Mouse (Mus musculus) heart, postnatal 0 days (tissue): ENCODE data around the gene Paics. TPM values are rescaled to one million over a fixed set of nuclear protein-coding genes. Genes with fewer than 3 reads are reported as not detected.

ENCODE experiments used
- ATAC-seq: fragments of 200-750 bp; cut with Nextera tagmentation; 2 replicates; pipeline ENCODE4 v1.8.0; 2017; ENCODE audit warnings: low read depth, moderate number of reproducible peaks, moderate library complexity; ENCODE audit not compliant: insufficient read depth
- DNase-seq: peaks from one replicate; pipeline ENCODE4 v3.0.0-alpha.2; 2016; ENCODE audit warnings: low spot score
- H3K27ac ChIP-seq: fragments of 300-500 bp; sonication (generic); 2 replicates; pipeline ENCODE4 v1.5.1; 2014; ENCODE audit warnings: low read depth, mild to moderate bottlenecking
- H3K27me3 ChIP-seq: fragments of 300-500 bp; sonication (generic); 2 replicates; pipeline ENCODE4 v1.6.1; 2014; ENCODE audit warnings: low read length, mixed read lengths; ENCODE audit not compliant: control insufficient read depth, insufficient read depth
- H3K36me3 ChIP-seq: fragments of 300-500 bp; sonication (generic); replicated peaks from 2 replicates; pipeline ENCODE4 v1.6.1; 2014; ENCODE audit warnings: low read length, mixed read lengths; ENCODE audit not compliant: control insufficient read depth, insufficient read depth
- H3K4me1 ChIP-seq: fragments of 300-500 bp; sonication (generic); 2 replicates; pipeline ENCODE4 v1.6.1; 2014; ENCODE audit warnings: antibody characterized with exemption; ENCODE audit not compliant: control insufficient read depth, insufficient read depth
- H3K4me2 ChIP-seq: fragments of 300-500 bp; sonication (generic); 2 replicates; pipeline ENCODE4 v1.6.1; 2014; ENCODE audit warnings: low read depth, mild to moderate bottlenecking, low read length, moderate library complexity
- H3K4me3 ChIP-seq: fragments of 300-500 bp; sonication (generic); 2 replicates; pipeline ENCODE4 v1.5.1; 2014; ENCODE audit warnings: low read depth, low read length
- H3K9ac ChIP-seq: fragments of 300-500 bp; sonication (generic); replicated peaks from 2 replicates; pipeline ENCODE4 v1.6.1; 2014; ENCODE audit warnings: low read depth, low read length, mixed read lengths
- H3K9me3 ChIP-seq: fragments of 300-500 bp; sonication (generic); replicated peaks from 2 replicates; pipeline ENCODE4 v1.6.1; 2016; ENCODE audit warnings: low read length; ENCODE audit not compliant: control insufficient read depth
- CTCF ChIP-seq: IDR thresholded peaks from 2 replicates; pipeline ENCODE4 v1.5.1; 2016; ENCODE audit warnings: antibody characterized with exemption, control low read depth, low read depth
- EP300 ChIP-seq: IDR thresholded peaks from 2 replicates; pipeline ENCODE4 v1.6.1; 2016; ENCODE audit warnings: antibody characterized with exemption, low read depth
- WGBS: fragments of 180-500 bp; shearing (Covaris S2); extraction: QIAGEN DNeasy Blood & Tissue Kit; methylation state at CpG from one replicate; pipeline ENCODE4 v1.1.7; 2014; 5-methylcytosine and 5-hydroxymethylcytosine counted together
- polyA plus RNA-seq: library from polyadenylated mRNA; unstranded; fragments of >200 nt; fragmentation: Nextera tagmentation; extraction: Ambion mirVana; gene quantifications from 2 replicates; pipeline ENCODE4 v1.2.1, GENCODE M21; 2015
- total RNA-seq: library from RNA; depleted of rRNA; stranded (reverse); fragments of >200 nt; gene quantifications from 2 replicates; pipeline ENCODE4 v1.2.3, GENCODE M21; 2014; ENCODE audit warnings: low replicate concordance

Gene Paics
- total and polyA plus RNA-seq, 2 experiments from 2014 or later = 168 to 173 TPM

DNA sequence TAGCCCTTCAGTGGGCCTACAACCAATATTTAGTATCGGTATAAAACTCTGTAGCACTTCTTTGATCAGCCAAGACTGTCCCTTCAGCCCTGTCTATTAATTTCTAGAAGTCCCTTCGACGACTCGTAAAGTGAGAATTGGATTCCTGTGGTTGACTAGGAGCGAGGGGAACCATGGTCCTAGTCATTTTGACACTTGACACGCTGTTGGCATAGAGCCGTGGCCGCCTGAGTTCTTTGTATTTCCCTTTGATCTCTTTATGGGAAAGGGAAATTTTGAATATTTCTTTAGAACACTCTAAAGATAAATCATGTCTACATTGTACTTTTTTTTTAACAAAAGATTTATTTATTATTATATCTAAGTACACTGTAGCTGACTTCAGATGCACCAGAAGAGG, 24.6 kb downstream of the Paics start:
- Histone ChIP-seq H3K27me3 (no peaks in the 10 kb centered on the region), H3K36me3 (peaks cover 40% of the 10 kb centered on the region), H3K4me1 (peaks cover 11% of the 10 kb centered on the region), H3K27ac (no peak overlapping the region), H3K9me3 (no peaks in the 10 kb centered on the region), H3K4me2 (peak overlapping the region; percentile 93), H3K4me3 (peak overlapping the region; percentile 89), H3K9ac (0 out of 2 replicates have a peak overlapping the region, but pooled peaks have one; percentile 87)
- DNase-seq (no peak), ATAC-seq (no peak)
- TF ChIP-seq EP300 = no peak
- no peak for TF ChIP-seq CTCF
- 80% methylated on average over 8 of the region's 8 CpGs for WGBS

DNA sequence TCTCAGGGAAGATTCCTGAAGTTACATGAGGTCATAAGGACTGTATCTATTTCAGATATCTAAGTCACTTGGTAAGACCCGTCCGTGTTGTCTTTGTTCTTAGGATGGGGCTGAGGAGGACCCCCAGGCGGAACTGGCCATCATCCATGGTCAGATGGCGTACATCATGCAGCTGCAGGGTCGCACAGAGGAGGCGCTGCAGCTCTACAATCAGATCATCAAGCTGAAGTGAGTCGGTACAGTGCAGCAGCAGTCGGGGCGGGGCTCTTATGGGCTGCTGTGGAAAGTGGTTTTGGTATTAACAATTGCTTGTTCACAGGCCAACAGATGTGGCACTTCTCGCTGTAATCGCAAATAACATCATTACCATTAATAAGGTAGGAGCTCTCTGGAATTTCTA, 32.9 kb downstream of the Paics start:
- TF ChIP-seq EP300 = no peak
- TF ChIP-seq CTCF = no peak
- no peak for ATAC-seq

DNA sequence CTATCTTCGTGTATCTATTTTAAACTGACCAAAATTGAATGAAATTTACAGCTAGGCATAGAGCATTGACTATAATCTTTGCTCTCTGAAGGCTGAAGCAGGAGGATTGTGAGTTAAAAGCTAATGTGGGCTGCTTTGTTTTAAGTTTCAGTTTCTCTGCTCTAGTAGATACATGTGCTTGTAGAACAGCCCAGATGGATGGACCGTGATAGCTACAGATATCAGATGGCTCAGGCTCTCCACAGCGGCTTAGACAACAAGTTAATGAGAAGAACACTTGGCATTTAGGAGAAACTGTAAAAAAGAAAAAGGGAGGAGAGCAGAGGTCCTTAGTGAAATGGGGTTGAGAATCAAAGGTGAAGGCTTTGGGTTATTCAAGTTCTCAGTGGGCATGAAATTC, 39.7 kb downstream of the Paics start:
- TF ChIP-seq EP300 = no peak
- Histone ChIP-seq H3K9me3 (no peaks in the 10 kb centered on the region), H3K36me3 (peaks cover 82% of the 10 kb centered on the region), H3K4me3 (no peak overlapping the region), H3K27ac (no peak overlapping the region), H3K9ac (no peak overlapping the region), H3K4me2 (no peak overlapping the region), H3K4me1 (no peaks in the 10 kb centered on the region), H3K27me3 (no peaks in the 10 kb centered on the region)
- DNase-seq (no peak), ATAC-seq (no peak)
- WGBS = 89% methylated on average over 3 of the region's 3 CpGs

More for the DNA sequence above, 32.9 kb downstream of the Paics start:
- no peaks in the 10 kb centered on the region for H3K4me1 ChIP-seq
- DNase-seq = no peak
- no peak overlapping the region for H3K4me3 ChIP-seq
- H3K27me3 ChIP-seq = no peaks in the 10 kb centered on the region
- H3K9ac ChIP-seq = no peak overlapping the region
- 88% methylated on average over 11 of the region's 11 CpGs for WGBS
- no peaks in the 10 kb centered on the region for H3K9me3 ChIP-seq
- no peak overlapping the region for H3K27ac ChIP-seq
- H3K4me2 ChIP-seq = no peak overlapping the region
- H3K36me3 ChIP-seq = peaks cover 83% of the 10 kb centered on the region

DNA sequence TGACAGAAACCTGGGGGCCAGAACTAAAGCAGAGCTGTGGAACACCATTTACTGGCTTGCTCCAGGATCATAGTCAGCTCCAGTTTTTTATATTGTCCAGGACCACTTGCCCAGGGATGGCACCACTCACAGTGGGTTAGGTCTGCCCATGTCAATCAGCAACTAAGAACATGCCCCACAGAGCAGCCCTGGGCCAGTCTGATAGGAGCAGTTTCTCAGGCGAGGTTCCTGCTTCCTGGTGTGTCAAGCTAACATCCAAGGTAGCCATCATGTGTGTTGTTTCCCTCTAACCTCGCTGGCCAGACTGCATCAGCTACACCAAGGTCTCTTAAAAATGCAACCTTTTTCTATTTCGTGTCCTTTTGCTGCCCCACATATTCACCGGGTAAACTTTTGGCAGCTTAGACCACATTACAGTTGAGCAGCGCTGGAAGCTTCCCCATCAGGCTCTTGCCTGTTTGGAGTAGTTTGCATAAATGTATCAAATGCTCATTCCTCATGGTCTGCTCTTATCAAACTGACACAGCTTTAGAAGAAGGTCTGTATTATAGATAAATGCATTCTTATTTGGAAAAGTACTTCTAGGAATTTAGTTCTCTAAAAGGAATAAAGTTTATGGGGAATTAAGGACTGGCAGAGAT, 42.2 kb downstream of the Paics start:
- no peak for DNase-seq
- H3K4me3 ChIP-seq = no peak overlapping the region
- no peaks in the 10 kb centered on the region for H3K4me1 ChIP-seq
- H3K9me3 ChIP-seq = no peaks in the 10 kb centered on the region
- no peak overlapping the region for H3K4me2 ChIP-seq
- TF ChIP-seq CTCF (no peak), EP300 (no peak)
- H3K27me3 ChIP-seq = no peaks in the 10 kb centered on the region
- 96% methylated on average over 5 of the region's 5 CpGs for WGBS
- no peak overlapping the region for H3K27ac ChIP-seq
- peaks cover 86% of the 10 kb centered on the region for H3K36me3 ChIP-seq
- no peak for ATAC-seq
- no peak overlapping the region for H3K9ac ChIP-seq

DNA sequence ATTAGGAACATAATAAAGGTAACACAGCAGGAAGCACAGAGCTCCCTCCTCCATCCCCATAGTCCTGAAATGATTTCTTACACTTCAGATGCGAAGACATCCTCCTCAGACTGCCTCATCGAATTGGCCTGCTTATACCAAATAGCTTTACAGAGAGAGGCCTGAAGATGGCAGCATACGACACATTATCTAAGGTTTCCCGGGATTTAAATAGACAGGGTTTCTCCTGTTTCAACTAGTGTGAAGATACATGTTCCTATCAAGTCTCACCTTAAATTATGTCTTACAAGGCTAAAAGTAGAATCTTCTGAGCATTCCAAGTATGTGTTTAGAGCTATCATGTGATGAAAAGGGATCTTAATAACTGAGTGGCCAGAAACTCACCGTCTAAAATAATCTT, 47.3 kb downstream of the Paics start:
- H3K27me3 ChIP-seq = no peaks in the 10 kb centered on the region
- H3K9me3 ChIP-seq = no peaks in the 10 kb centered on the region
- 34% methylated on average over 5 of the region's 5 CpGs for WGBS
- no peak overlapping the region for H3K4me3 ChIP-seq
- H3K4me1 ChIP-seq = no peaks in the 10 kb centered on the region
- H3K9ac ChIP-seq = no peak overlapping the region
- TF ChIP-seq CTCF (peak; percentile 66), EP300 (no peak)
- H3K4me2 ChIP-seq = no peak overlapping the region
- H3K36me3 ChIP-seq = peaks cover 72% of the 10 kb centered on the region
- ATAC-seq (no peak), DNase-seq (peak; percentile 56)
- H3K27ac ChIP-seq = no peak overlapping the region

DNA sequence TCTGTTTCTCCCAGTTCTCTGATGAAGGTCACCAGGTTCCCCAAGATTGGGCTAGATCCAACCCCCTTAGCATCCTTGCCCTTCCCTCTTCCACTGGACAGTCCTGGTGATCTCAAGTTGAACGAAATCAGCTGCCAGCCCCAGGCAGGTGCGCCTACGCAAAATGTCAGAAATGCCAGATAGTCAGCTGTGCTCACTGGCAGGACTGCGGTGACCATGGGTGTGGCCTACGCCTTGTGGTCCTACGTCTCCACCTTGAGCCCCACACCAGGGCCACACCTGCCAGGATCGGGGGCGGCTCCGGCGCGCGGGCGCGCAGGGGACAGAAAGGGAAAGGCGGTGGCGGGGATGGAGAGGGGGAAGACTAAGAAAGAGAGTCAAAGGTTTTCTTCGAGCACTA, 50.1 kb downstream of the Paics start:
- H3K27me3 ChIP-seq = no peaks in the 10 kb centered on the region
- TF ChIP-seq CTCF (no peak), EP300 (no peak)
- peaks cover 44% of the 10 kb centered on the region for H3K36me3 ChIP-seq
- no peak for DNase-seq
- 86% methylated on average over 17 of the region's 17 CpGs for WGBS
- H3K9me3 ChIP-seq = no peaks in the 10 kb centered on the region
- no peak for ATAC-seq
- H3K4me1 ChIP-seq = no peaks in the 10 kb centered on the region
- no peak overlapping the region for H3K4me3 ChIP-seq
- H3K27ac ChIP-seq = no peak overlapping the region
- no peak overlapping the region for H3K4me2 ChIP-seq
- no peak overlapping the region for H3K9ac ChIP-seq
